Mouse (Mus musculus): ENCODE measurements at regions not wholly inside any gene's neighbourhood (a gene's known extent, or its start where the extent isn't known, plus 50 kb on each side); places are given as distances from the start of the nearest gene placed in this dataset.

DNA sequence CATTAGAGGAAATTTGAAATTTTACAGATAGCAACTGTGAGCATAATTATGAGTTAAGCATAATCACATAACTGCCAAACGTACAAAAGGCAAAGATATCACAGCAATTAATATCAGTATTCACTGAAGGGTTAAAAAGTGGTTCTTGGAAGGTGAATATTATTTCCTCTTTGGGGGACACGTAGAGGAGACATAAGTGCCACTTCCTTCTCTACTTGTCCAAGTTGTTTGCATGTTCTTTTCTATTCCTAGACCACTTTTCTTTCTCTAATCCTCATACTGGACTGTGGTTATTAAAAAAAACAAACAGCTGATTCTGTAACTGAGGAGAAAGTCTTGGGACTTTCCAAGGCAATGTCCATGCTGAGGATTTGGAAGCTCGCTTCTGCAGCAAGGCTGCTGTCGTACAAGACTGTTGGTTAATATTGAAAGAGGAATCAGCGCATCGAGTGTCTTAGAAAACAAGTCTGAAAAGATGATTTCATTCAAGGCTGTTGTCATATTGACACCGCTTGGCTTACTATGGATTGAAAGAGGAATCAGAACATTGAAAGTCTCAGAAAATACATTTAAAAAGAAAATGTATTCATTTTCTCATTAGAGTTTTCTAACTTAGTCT, 61.7 kb upstream of the Tent5a start:
- Histone ChIP-seq H3K9ac (ENCODE audit: low read length) (no peak overlapping the region), H3K4me1 (ENCODE audit: control insufficient read depth, insufficient read depth, low read length) (no peaks in the 10 kb centered on the region), H3K27ac (ENCODE audit: low read depth, low read length) (no peak overlapping the region), H3K9me3 (ENCODE audit: control insufficient read depth, low read length) (no peaks in the 10 kb centered on the region), H3K4me2 (no peak overlapping the region), H3K27me3 (ENCODE audit: control insufficient read depth, insufficient read depth, low read length) (no peaks in the 10 kb centered on the region), H3K36me3 (ENCODE audit: control insufficient read depth, insufficient read depth, low read length) (no peaks in the 10 kb centered on the region), H3K4me3 (ENCODE audit: low read depth, low read length) (no peak overlapping the region)
- WGBS: 88% methylated on average over 7 of the region's 7 CpGs
- DNase-seq (ENCODE audit: low spot score, missing footprints) (no peak), ATAC-seq (ENCODE audit: low FRiP score) (no peak)

DNA sequence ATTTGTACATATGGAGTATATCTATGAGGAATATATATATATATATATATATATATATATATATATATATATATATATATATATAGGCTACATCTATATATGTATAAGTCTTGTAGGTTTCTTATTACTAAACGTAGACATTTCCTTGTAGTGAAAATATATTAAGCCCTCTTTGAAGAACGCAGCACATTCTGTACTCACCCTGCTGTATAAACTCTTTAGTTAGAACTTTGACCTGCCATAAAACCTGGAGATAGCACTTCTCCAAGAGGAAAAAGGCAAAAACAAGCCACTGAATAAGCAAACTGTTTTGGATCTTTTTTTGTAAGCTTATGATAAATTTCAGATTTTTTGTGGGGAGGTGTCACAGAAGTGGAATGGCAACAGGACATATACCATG, 55.3 kb upstream of the Tent5a start:
- no peak for ATAC-seq (ENCODE audit: low FRiP score)
- H3K27me3 ChIP-seq (ENCODE audit: control insufficient read depth, insufficient read depth, low read length): no peaks in the 10 kb centered on the region
- H3K36me3 ChIP-seq (ENCODE audit: control insufficient read depth, insufficient read depth, low read length): no peaks in the 10 kb centered on the region
- DNase-seq (ENCODE audit: low spot score, missing footprints): no peak
- no peaks in the 10 kb centered on the region for H3K9me3 ChIP-seq (ENCODE audit: control insufficient read depth, low read length)
- H3K9ac ChIP-seq (ENCODE audit: low read length): no peak overlapping the region
- WGBS: 91% methylated on average over 2 of the region's 2 CpGs
- H3K4me2 ChIP-seq: no peak overlapping the region
- no peak overlapping the region for H3K27ac ChIP-seq (ENCODE audit: low read depth, low read length)
- H3K4me1 ChIP-seq (ENCODE audit: control insufficient read depth, insufficient read depth, low read length): no peaks in the 10 kb centered on the region
- no peak overlapping the region for H3K4me3 ChIP-seq (ENCODE audit: low read depth, low read length)

GRCm38 (mm10) chr9:85380756-85381155, 53.6 kb upstream of the Tent5a start:
- no peaks in the 10 kb centered on the region for H3K4me1 ChIP-seq (ENCODE audit: control insufficient read depth, insufficient read depth, low read length)
- H3K4me3 ChIP-seq (ENCODE audit: low read depth, low read length): no peak overlapping the region
- WGBS: 77% methylated on average over 5 of the region's 5 CpGs
- no peak overlapping the region for H3K27ac ChIP-seq (ENCODE audit: low read depth, low read length)
- DNase-seq (ENCODE audit: low spot score, missing footprints): no peak
- H3K36me3 ChIP-seq (ENCODE audit: control insufficient read depth, insufficient read depth, low read length): no peaks in the 10 kb centered on the region
- no peaks in the 10 kb centered on the region for H3K27me3 ChIP-seq (ENCODE audit: control insufficient read depth, insufficient read depth, low read length)
- H3K9ac ChIP-seq (ENCODE audit: low read length): no peak overlapping the region
- no peak for ATAC-seq (ENCODE audit: low FRiP score)
- H3K9me3 ChIP-seq (ENCODE audit: control insufficient read depth, low read length): no peaks in the 10 kb centered on the region
- H3K4me2 ChIP-seq: no peak overlapping the region

GRCm38 (mm10) chr9:85379135-85379534, 52.0 kb upstream of the Tent5a start:
- H3K4me3 ChIP-seq (ENCODE audit: low read depth, low read length): no peak overlapping the region

More at GRCm38 (mm10) chr9:85379135-85379534, 52.0 kb upstream of the Tent5a start:
- DNase-seq (ENCODE audit: low spot score, missing footprints): no peak
- 90% methylated on average over 2 of the region's 2 CpGs for WGBS
- no peak for ATAC-seq (ENCODE audit: low FRiP score)
- Histone ChIP-seq H3K9ac (ENCODE audit: low read length) (no peak overlapping the region), H3K4me1 (ENCODE audit: control insufficient read depth, insufficient read depth, low read length) (no peaks in the 10 kb centered on the region), H3K9me3 (ENCODE audit: control insufficient read depth, low read length) (no peaks in the 10 kb centered on the region), H3K4me2 (no peak overlapping the region), H3K27me3 (ENCODE audit: control insufficient read depth, insufficient read depth, low read length) (no peaks in the 10 kb centered on the region), H3K27ac (ENCODE audit: low read depth, low read length) (no peak overlapping the region), H3K36me3 (ENCODE audit: control insufficient read depth, insufficient read depth, low read length) (no peaks in the 10 kb centered on the region)
